Mouse (Mus musculus): ENCODE results near the gene Cnot8.

Gene Cnot8

GRCm38 (mm10) chr11:58103344-58103653 lies 654 bp upstream of the Cnot8 start:
- in situ Hi-C loops (cut with MboI, MseI): loop anchor here (5.0 kb wide), 1 partner anchor 151 kb away; no protein-coding TSS in a partner anchor

GRCm38 (mm10) chr11:58104351-58104791 lies 418 bp downstream of the Cnot8 start:
- in situ Hi-C loops (cut with MboI, MseI): loop anchor here (5.0 kb wide), 1 partner anchor 152 kb away; no protein-coding TSS in a partner anchor

DNA sequence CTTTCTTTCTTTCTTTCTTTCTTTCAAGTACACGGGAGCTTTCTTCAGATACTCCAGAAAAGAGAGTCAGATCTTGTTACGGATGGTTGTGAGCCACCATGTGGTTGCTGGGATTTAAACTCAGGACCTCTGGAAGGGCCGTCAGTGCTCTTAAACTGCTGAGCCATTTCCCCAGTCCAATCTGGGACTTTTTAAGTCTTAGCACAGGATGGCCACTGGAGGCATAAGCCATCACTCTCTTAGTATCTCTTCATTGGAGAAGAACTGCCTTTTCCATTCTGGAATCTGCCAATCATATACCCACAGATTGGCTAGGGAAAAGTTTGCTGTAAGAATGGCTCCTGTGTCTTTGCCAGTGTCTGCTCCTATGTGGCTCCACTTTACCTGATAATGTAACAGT lies 3.1 kb downstream of the Cnot8 start:
- in situ Hi-C loops (cut with MboI, MseI): no loop called here

DNA sequence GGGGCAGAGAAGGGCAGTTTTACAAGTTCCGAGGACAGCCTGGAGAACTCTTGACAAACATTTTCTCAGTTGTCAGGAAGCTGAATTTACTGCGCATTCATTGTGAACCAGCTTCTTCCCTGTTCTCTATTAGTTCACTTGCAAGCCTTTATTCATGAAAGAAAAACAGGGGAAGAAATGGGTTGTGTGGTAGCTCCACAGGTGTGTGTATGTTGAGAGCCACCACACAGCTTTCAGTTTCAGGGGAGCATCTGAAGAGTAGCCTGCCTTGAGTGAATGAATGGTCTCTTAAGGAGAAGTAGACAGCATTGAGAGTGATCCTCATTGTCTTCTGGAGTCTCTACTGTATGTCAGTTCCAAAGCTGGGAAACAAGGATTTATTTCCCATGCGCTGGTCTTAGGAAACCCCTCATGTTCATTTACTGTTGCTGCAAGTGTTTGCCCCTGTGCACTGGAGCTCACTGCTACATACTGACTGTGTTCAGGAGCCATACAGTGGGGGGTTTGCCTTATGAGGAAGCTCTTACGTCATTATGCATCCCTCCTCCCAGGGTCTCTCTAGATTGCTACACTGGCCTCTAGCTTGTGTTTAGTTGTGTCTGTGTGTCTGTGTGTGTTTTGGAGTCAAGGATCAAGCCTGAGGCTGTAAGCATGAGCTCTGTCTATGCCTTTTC lies 3.8 kb downstream of the Cnot8 start:
- in situ Hi-C loops (cut with MboI, MseI): no loop called here

DNA sequence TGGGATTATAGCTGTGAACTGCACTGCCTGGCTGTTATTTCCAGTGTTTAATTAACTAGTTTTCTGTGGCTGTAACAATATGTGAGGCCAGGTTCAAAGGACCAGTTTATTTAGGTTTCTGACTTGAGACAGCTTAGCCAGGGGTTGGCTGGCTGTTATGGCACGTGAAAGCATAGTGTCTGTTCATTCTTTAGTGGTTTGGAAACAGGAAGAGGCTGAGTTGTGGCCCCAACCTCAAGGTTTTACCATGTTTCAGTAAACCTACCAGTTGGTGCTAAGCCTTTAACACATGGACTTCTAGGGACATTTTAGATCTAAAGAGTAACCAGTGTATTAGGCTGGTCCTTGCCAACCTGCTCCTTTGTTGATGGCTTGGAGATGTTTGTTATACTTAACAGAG lies 12.6 kb downstream of the Cnot8 start:
- in situ Hi-C loops (cut with MboI, MseI): no loop called here

DNA sequence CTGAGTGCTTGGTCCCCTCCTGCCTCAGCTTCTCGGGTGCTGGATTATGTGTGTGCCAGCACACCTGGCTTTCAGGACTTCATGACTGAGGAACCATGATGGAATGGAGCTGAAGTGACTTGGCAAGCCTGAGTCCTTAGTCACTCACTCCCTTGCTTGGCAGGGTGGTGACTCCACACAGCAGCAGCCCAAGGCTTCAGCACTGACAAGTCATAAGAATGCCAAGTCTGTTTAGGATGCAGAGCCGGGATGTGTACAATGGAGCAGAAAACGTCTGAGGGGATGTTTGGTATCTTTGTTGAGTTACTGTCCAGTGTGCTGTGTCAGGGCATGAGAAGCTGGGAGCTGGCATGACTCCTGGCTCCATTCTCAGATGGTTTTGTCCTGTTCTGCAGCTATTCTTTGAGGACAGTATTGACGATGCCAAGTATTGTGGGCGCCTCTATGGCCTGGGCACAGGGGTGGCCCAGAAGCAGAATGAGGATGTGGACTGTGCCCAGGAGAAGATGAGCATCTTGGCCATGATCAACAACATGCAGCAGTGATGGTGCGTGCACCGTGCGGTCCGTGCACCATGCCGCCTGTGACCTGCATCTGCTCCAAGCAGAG lies 13.2 kb downstream of the Cnot8 start:
- in situ Hi-C loops (cut with MboI, MseI): no loop called here

DNA sequence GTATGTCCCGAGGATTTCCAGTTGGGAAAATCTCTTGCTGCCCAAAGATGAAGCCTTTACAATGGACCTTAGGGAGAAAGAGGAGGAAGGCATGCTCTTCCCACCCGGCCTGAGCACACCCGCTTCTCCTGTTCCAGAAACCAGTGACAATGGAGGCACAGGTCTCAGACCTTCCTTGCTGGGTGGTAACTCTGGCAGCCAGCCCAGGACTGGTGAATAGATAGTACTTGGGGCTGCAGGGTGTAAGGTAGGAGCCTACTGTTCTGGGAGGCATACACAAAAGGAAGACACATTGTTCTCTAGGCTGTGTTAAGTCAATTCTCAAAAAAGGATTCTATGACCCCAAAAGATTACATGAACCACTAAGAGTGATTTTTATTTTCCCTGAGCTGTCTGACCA lies 16.7 kb downstream of the Cnot8 start:
- in situ Hi-C loops (cut with MboI, MseI): no loop called here

GRCm38 (mm10) chr11:58121351-58121750 lies 17.4 kb downstream of the Cnot8 start:
- in situ Hi-C loops (cut with MboI, MseI): no loop called here

DNA sequence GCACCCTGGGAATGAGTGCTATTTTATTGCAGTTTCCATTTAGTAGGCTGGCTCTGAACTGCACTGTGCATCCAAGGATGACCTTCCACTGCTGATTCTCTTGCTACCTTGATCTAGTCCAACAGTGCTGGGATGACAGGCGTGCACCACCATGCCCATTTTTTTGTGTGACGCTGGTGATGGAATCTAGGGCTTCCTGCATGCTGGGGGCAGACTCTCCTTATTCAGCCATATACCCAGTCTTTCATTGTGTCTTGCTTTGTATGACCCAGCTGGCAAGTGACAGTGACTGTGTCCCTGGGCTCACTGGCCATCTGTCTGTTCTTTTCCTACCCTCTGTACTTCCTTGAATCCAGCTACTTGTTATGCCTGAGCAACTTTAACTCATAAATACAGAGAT lies 19.8 kb downstream of the Cnot8 start:
- in situ Hi-C loops (cut with MboI, MseI): no loop called here

DNA sequence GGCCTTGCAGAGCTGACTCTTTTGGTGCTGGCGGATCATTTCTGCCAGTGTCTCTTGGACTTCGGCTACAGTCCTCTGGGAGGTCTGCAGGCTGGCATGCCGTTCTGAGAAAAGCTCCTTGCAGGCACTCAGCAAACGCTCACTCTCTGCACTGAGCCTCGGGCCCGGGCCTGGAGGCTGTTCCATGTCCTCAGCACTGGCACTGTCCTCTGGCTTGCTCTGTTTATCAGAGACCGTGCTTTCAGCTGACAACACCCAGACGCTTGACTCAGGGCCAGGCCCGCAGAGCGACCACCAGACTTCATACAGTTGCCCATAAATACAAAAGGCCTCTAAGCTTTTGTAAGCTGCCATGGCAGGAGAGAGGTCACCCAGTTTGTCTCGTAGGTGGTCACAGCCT lies 21.1 kb downstream of the Cnot8 start:
- in situ Hi-C loops (cut with MboI, MseI): no loop called here

- in situ Hi-C loops (cut with MboI, MseI): no loop called here
Measured at GRCm38 (mm10) chr11:58126397-58127160, 22.6 kb downstream of the Cnot8 start.

DNA sequence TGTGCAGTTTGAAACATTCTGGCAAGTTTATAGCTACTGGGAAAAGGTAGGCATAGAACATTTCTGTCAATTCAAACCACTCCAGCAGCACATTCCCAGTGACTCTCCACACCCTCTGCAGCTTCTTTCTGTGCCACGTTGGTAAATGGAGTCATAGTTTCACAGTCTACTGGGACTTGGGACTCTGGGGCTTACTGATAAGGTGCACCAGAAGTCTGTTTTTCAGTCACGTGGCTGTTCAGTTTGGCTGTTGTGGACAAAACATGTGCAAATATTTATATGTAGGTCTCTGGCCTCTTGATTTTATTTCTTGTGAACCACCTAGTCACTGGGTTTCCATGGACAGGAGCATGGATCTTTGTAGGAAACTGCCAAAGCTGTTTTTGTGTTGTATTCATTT lies 23.6 kb downstream of the Cnot8 start:
- in situ Hi-C loops (cut with MboI, MseI): no loop called here

DNA sequence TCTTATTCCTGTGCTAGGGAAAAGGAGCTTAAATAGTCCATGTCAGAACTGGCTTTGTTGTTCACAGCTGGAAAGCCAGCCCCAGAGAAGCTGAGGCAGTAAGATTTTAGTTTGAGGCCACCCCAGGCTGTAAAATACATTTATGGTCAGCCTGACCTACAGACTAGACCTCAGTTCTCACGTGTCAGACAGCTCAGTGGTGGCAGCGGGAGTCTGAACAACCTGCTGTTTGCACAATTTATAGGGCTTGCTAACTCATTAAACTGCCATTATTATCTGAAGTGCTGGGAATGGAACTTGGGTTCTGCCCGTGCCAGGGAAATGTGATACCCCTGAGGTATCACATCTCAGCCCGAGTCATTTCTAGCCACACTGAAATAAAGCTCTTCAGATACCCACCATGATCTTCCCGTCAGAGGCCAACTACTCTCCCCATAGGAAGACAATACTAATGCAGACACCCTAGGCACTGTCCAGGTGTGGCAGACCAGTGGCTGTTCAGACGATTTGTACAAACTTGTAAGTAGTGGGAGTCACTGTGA lies 25.4 kb downstream of the Cnot8 start:
- in situ Hi-C loops (cut with MboI, MseI): no loop called here

GRCm38 (mm10) chr11:58132026-58132425 lies 28.1 kb downstream of the Cnot8 start:
- in situ Hi-C loops (cut with MboI, MseI): no loop called here

DNA sequence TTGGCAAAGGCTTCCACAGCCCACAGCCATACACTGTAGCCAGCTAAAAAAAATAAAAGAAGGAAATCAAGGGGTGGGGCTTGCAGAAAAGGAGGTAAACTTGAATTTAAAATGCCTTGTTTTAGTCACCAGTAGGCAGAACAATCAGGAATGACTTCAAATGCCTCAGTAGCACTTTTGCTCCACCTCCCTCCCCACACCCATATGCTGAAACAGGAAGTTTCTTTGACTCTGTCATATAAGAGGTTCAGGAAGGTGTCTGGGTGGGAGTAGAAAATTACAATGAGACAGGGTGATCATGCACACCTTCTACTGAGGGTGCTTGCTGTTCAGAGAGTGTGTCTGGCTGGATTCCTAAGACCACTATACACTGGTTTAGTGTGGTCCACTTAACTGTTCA lies 30.9 kb downstream of the Cnot8 start:
- in situ Hi-C loops (cut with MboI, MseI): no loop called here

DNA sequence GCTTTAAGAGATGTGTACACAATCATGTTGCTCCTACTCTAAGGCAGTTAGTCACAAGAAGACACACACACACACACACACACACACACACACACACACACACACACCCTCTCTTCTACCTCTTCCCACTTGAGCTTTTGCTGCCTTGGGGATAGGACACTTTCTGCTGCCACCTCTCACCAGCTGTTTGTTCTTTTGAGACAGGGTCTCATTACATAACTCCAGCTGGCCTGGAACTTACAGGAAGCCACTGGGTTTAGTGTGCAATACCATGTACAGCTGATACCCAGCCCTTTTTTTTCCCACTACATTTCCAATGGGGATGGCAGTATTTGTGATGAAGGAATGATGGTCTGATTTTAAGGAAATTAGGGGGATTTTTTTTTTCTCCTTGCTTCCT lies 31.3 kb downstream of the Cnot8 start:
- in situ Hi-C loops (cut with MboI, MseI): no loop called here

DNA sequence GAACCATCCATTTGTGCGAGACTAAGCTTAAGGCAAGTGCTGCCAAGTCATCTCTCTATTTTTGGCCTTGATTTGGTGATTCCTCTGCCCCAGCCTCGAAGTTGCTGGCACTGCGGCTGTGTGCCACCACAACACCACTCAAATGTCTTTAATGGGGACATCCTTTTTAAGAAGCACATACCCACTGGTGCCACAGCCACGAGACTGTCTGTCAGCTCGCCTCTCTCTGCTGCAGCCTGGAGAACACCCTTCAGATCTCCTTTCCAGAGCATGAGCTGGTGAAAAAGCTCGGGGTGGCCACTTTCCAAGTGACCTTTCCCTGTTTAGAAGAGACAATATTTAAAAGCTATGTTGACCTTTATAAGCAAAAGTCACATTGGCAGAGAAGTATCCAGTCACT lies 32.7 kb downstream of the Cnot8 start:
- in situ Hi-C loops (cut with MboI, MseI): no loop called here

DNA sequence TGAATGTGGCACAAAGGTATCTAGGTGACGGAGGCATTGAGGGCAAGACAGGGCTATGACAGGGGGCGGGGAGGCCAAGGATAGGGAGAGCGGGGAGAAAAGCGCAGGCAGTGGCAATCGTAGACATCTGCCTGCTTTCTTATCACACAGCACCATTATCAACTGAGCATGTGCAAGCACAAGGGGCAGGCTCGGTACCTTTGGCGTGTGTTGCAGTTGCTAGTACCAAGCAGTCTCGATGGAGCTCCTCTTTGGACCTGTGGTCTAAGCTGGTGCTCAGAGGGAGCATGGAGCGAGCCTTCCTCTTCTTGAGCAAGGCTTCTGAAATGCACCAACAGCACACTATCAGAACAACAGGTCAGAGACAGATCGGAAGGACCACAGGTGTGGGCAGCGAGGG lies 34.9 kb downstream of the Cnot8 start:
- in situ Hi-C loops (cut with MboI, MseI): no loop called here

- in situ Hi-C loops (cut with MboI, MseI): no loop called here
Measured at GRCm38 (mm10) chr11:58139466-58139865, 35.5 kb downstream of the Cnot8 start.

- in situ Hi-C loops (cut with MboI, MseI): no loop called here
Measured at GRCm38 (mm10) chr11:58143704-58144426, 39.9 kb downstream of the Cnot8 start.

GRCm38 (mm10) chr11:58146241-58146640 lies 42.3 kb downstream of the Cnot8 start:
- in situ Hi-C loops (cut with MboI, MseI): no loop called here

DNA sequence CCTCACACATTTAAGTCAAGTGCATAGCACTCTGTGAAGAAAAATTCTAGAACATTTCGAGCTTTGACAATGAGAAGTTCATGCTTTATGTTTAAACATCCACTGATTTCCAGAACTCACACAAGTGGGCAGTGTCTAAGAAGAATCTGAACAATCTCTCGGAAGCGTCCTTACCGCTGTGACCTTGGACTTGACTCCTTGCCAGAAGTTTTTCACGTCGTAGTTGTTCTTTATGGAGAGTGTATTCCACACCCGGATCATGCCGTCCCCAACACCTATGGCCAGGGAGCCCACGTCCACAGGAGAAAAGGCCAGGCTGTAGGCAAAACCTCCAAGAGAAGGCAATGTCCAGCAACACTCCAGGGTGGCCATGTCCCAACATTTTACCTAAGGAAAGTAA lies 51.5 kb downstream of the Cnot8 start:
- in situ Hi-C loops (cut with MboI, MseI): no loop called here
